Mouse (Mus musculus) myocyte (in vitro differentiated cells): Measurements from ENCODE around the gene Txnl4b.

Experiments used
- MAX ChIP-seq: IDR thresholded peaks from one replicate; pipeline ENCODE4 v1.6.1; 2011; ENCODE audit warnings: low read depth, mild to moderate bottlenecking, control low read depth
- MYOD1 ChIP-seq, 3 experiments: IDR thresholded peaks; one replicate each; pipeline ENCODE4 v1.6.1; 2011; ENCODE audit warnings: control low read depth in 2 of 3, low read depth in 2 of 3, mild to moderate bottlenecking in 2 of 3, moderate library complexity in 1 of 3; ENCODE audit not compliant: insufficient read length in 2 of 3, control insufficient read depth in 1 of 3
- MYOG ChIP-seq, 3 experiments: IDR thresholded peaks; one replicate each; pipeline ENCODE4 v1.6.1; 2011; ENCODE audit warnings: control low read depth in 2 of 3, low read depth in 2 of 3, mild to moderate bottlenecking in 2 of 3; ENCODE audit not compliant: insufficient read length in 2 of 3, control insufficient read depth in 1 of 3, insufficient read depth in 1 of 3
- POLR2A ChIP-seq: IDR thresholded peaks from one replicate; pipeline ENCODE4 v1.6.1; 2011; ENCODE audit warnings: low read depth, mild to moderate bottlenecking, control low read depth, moderate library complexity; ENCODE audit not compliant: insufficient read length
- POLR2AphosphoS2 ChIP-seq: IDR thresholded peaks from one replicate; pipeline ENCODE4 v1.6.1; 2011; ENCODE audit warnings: low read depth, control low read depth; ENCODE audit not compliant: insufficient read length
- SRF ChIP-seq: IDR thresholded peaks from one replicate; pipeline ENCODE4 v1.6.1; 2011; ENCODE audit warnings: low read depth; ENCODE audit not compliant: control insufficient read depth, insufficient read length
- TCF12 ChIP-seq: IDR thresholded peaks from one replicate; pipeline ENCODE4 v1.6.1; 2011; ENCODE audit warnings: mild to moderate bottlenecking, control low read depth; ENCODE audit not compliant: poor library complexity, insufficient read depth, severe bottlenecking
- TCF3 ChIP-seq: IDR thresholded peaks from one replicate; pipeline ENCODE4 v1.6.1; 2011; ENCODE audit warnings: low read depth, control low read depth; ENCODE audit not compliant: insufficient read length
- USF1 ChIP-seq: IDR thresholded peaks from one replicate; pipeline ENCODE4 v1.6.1; 2011; ENCODE audit warnings: low read depth, mild to moderate bottlenecking, control low read depth, moderate library complexity

GRCm38 (mm10) chr8:109592164-109592563 is 26.5 kb downstream of the Txnl4b start:
- no peak for TF ChIP-seq POLR2A
- no peak for TF ChIP-seq SRF
- no peak for TF ChIP-seq MYOG (IDR thresholded peaks at IDR 0.05; ENCODE audit: control insufficient read depth in 1 of 3, insufficient read depth in 1 of 3, insufficient read length in 2 of 3, low read depth in 2 of 3)
- TF ChIP-seq MAX, result no peak
- TF ChIP-seq POLR2AphosphoS2, result no peak
- no peak for TF ChIP-seq USF1
- no peak for TF ChIP-seq MYOD1 (IDR thresholded peaks at IDR 0.05; ENCODE audit: control insufficient read depth in 1 of 3, insufficient read length in 2 of 3, low read depth in 2 of 3)
- no peak for TF ChIP-seq TCF3
- no peak for TF ChIP-seq TCF12
